Mouse (Mus musculus): ENCODE data around the gene Inca1. TPM values are rescaled to one million over a fixed set of nuclear protein-coding genes. Genes with fewer than 3 reads are reported as not detected.

Inca1 gene
- total RNA-seq (2021) = 1 to 10 TPM; 1.9 to 2.1 TPM
- long read RNA-seq, experiment 1, partial matches to known transcripts = 0 of 2 reads
- long read RNA-seq, experiment 1, other reads (novel, unspliced or antisense) = 2 of 2 reads
- long read RNA-seq, experiment 2, partial matches to known transcripts = 1 of 3 reads
- long read RNA-seq, experiment 2, other reads (novel, unspliced or antisense) = 1 of 3 reads

GRCm38 (mm10) chr11:70699722-70700556 is at the start of gene Inca1, which contains the start of gene Kif1c:
Gene Inca1, minus strand, starts transcription at chr11:70700155.
Gene Kif1c, plus strand, starts transcription at chr11:70700548.
- DNase-seq (ENCODE audit: low spot score in 2 of 2) = peak; percentile 95 to 96

- DNase-seq (ENCODE audit: low spot score in 2 of 2) = no peak
Observed at GRCm38 (mm10) chr11:70747876-70748545, 48.1 kb upstream of the Inca1 start.

- no peak for DNase-seq (ENCODE audit: low spot score in 2 of 2)
Observed at GRCm38 (mm10) chr11:70745636-70746035, 45.7 kb upstream of the Inca1 start.

- peak; percentile 65 to 77 for DNase-seq (ENCODE audit: low spot score in 2 of 2)
Observed at GRCm38 (mm10) chr11:70742581-70743459, 42.9 kb upstream of the Inca1 start.

GRCm38 (mm10) chr11:70742117-70742516 is 42.2 kb upstream of the Inca1 start:
- peak; percentile 45 to 64 for DNase-seq (ENCODE audit: low spot score in 2 of 2)

- no peak for DNase-seq (ENCODE audit: low spot score in 2 of 2)
Observed at GRCm38 (mm10) chr11:70741603-70742002, 41.6 kb upstream of the Inca1 start.

GRCm38 (mm10) chr11:70737749-70738148 is 37.8 kb upstream of the Inca1 start:
- DNase-seq (ENCODE audit: low spot score in 2 of 2) = no peak

- DNase-seq (ENCODE audit: low spot score in 2 of 2) = no peak
Observed at GRCm38 (mm10) chr11:70733256-70733655, 33.3 kb upstream of the Inca1 start.

GRCm38 (mm10) chr11:70731178-70731577 is 31.2 kb upstream of the Inca1 start:
- DNase-seq (ENCODE audit: low spot score in 2 of 2) = peak; percentile 34 to 78

- no peak for DNase-seq (ENCODE audit: low spot score in 2 of 2)
Observed at GRCm38 (mm10) chr11:70730427-70731038, 30.6 kb upstream of the Inca1 start.

GRCm38 (mm10) chr11:70727385-70727784 is 27.4 kb upstream of the Inca1 start:
- DNase-seq (ENCODE audit: low spot score in 2 of 2) = no peak

GRCm38 (mm10) chr11:70726585-70726984 is 26.6 kb upstream of the Inca1 start:
- no peak for DNase-seq (ENCODE audit: low spot score in 2 of 2)

- no peak for DNase-seq (ENCODE audit: low spot score in 2 of 2)
Observed at GRCm38 (mm10) chr11:70724706-70725105, 24.8 kb upstream of the Inca1 start.

GRCm38 (mm10) chr11:70721072-70721471 is 21.1 kb upstream of the Inca1 start:
- no peak for DNase-seq (ENCODE audit: low spot score in 2 of 2)

- DNase-seq (ENCODE audit: low spot score in 2 of 2) = no peak
Observed at GRCm38 (mm10) chr11:70720567-70720966, 20.6 kb upstream of the Inca1 start.

- no peak for DNase-seq (ENCODE audit: low spot score in 2 of 2)
Observed at GRCm38 (mm10) chr11:70718481-70718880, 18.5 kb upstream of the Inca1 start.

- DNase-seq (ENCODE audit: low spot score in 2 of 2) = no peak
Observed at GRCm38 (mm10) chr11:70715832-70716231, 15.9 kb upstream of the Inca1 start.

GRCm38 (mm10) chr11:70713222-70713621 is 13.3 kb upstream of the Inca1 start:
- DNase-seq (ENCODE audit: low spot score in 2 of 2) = no peak

- DNase-seq (ENCODE audit: low spot score in 2 of 2) = peak in 1 of 2 experiments; percentile 70
Observed at GRCm38 (mm10) chr11:70711026-70711425, 11.1 kb upstream of the Inca1 start.

GRCm38 (mm10) chr11:70706127-70706526 is 6.2 kb upstream of the Inca1 start:
- DNase-seq (ENCODE audit: low spot score in 2 of 2) = no peak
